Mouse (Mus musculus) limb, embryonic 15.5 days (tissue): Measurements from ENCODE around the gene Unc93b1. TPM values are rescaled to one million over a fixed set of nuclear protein-coding genes. Genes with fewer than 3 reads are reported as not detected.
"Not testable (repeated sequence)": the region's sequence is repeated elsewhere in the genome, so short reads cannot be mapped to it uniquely, and the experiment has no call there.

ENCODE experiments used
- ATAC-seq: fragments of 200-750 bp; cut with Nextera tagmentation; 2 replicates; pipeline ENCODE4 v1.8.0; 2017; ENCODE audit warnings: low read depth, moderate TSS enrichment; ENCODE audit not compliant: insufficient number of reproducible peaks, low FRiP score, low TSS enrichment
- H3K27ac ChIP-seq: fragments of 300-500 bp; sonication (generic); 2 replicates; pipeline ENCODE4 v1.5.1; 2015; ENCODE audit warnings: moderate library complexity, mild to moderate bottlenecking, inconsistent platforms
- H3K27me3 ChIP-seq: fragments of 300-500 bp; sonication (generic); 2 replicates; pipeline ENCODE4 v1.6.1; 2015; ENCODE audit warnings: inconsistent platforms
- H3K36me3 ChIP-seq: fragments of 300-500 bp; sonication (generic); 2 replicates; pipeline ENCODE4 v1.6.1; 2015; ENCODE audit warnings: inconsistent platforms
- H3K4me1 ChIP-seq: fragments of 300-500 bp; sonication (generic); 2 replicates; pipeline ENCODE4 v1.6.1; 2015; ENCODE audit warnings: inconsistent platforms
- H3K4me2 ChIP-seq: fragments of 300-500 bp; sonication (generic); 2 replicates; pipeline ENCODE4 v1.6.1; 2015; ENCODE audit warnings: mild to moderate bottlenecking, inconsistent platforms
- H3K4me3 ChIP-seq: fragments of 300-500 bp; sonication (generic); 2 replicates; pipeline ENCODE4 v1.5.1; 2015; ENCODE audit warnings: mild to moderate bottlenecking, inconsistent platforms
- H3K9ac ChIP-seq: fragments of 300-500 bp; sonication (generic); 2 replicates; pipeline ENCODE4 v1.6.1; 2015; ENCODE audit warnings: inconsistent platforms
- H3K9me3 ChIP-seq: fragments of 300-500 bp; sonication (generic); 2 replicates; pipeline ENCODE4 v1.6.1; 2016; ENCODE audit warnings: inconsistent platforms
- WGBS: fragments of 180-500 bp; shearing (Covaris S2); methylation state at CpG from one replicate; pipeline ENCODE4 v1.1.7; 2015; 5-methylcytosine and 5-hydroxymethylcytosine counted together
- polyA plus RNA-seq: library from polyadenylated mRNA; unstranded; fragments of >200 nt; fragmentation: Nextera tagmentation; extraction: Ambion mirVana; gene quantifications from 2 replicates; pipeline ENCODE4 v1.2.1, GENCODE M21; 2015

Unc93b1 gene
- polyA plus RNA-seq, 1 experiment from 2014 or later, result 26.1 TPM

GRCm38 (mm10) chr19:3952099-3952498 lies 17.1 kb downstream of the Unc93b1 start:
- 50% methylated on average over 1 of the region's 1 CpGs for WGBS
- ATAC-seq, result no peak
- Histone ChIP-seq H3K4me1 (no peaks in the 10 kb centered on the region), H3K27me3 (no peaks in the 10 kb centered on the region), H3K9ac (no peak overlapping the region), H3K27ac (no peak overlapping the region), H3K36me3 (no peaks in the 10 kb centered on the region), H3K9me3 (no peaks in the 10 kb centered on the region), H3K4me3 (no peak overlapping the region), H3K4me2 (no peak overlapping the region)

DNA sequence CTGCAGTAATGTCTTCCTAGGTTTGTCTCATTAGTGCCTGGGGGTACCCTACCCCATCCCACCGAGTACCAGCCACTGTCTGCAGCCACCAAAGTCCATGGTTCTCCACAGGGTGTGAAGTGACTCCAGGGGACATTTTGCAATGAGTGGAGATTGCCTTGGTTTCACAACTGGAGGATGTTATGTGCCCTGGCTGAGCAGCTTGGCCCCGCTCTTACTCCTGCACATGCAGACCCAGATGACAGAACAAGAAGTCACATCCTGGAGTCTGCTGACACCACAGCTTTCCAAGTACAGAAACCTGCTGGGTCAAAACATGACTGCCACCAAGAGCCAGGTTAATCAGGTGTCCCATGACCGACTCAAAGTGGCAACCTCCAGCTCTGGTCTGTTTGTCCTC lies 20.0 kb downstream of the Unc93b1 start:
- no peak for ATAC-seq
- H3K9me3 ChIP-seq, result no peaks in the 10 kb centered on the region
- no peak overlapping the region for H3K4me2 ChIP-seq

GRCm38 (mm10) chr19:3955804-3956203 lies 20.8 kb downstream of the Unc93b1 start:
- no peak overlapping the region for H3K9ac ChIP-seq
- no peaks in the 10 kb centered on the region for H3K36me3 ChIP-seq
- 51% methylated on average over 4 of the region's 4 CpGs for WGBS
- H3K27me3 ChIP-seq, result no peaks in the 10 kb centered on the region
- peaks cover 4% of the 10 kb centered on the region for H3K4me1 ChIP-seq
- no peak for ATAC-seq
- H3K9me3 ChIP-seq, result no peaks in the 10 kb centered on the region
- no peak overlapping the region for H3K4me3 ChIP-seq
- no peak overlapping the region for H3K4me2 ChIP-seq
- H3K27ac ChIP-seq, result no peak overlapping the region

More for the DNA sequence above, 20.0 kb downstream of the Unc93b1 start:
- Histone ChIP-seq H3K4me3 (no peak overlapping the region), H3K4me1 (peaks cover 4% of the 10 kb centered on the region), H3K27ac (no peak overlapping the region), H3K27me3 (no peaks in the 10 kb centered on the region), H3K9ac (no peak overlapping the region), H3K36me3 (no peaks in the 10 kb centered on the region)
- 76% methylated on average over 3 of the region's 3 CpGs for WGBS

GRCm38 (mm10) chr19:3957296-3958036 lies 22.5 kb downstream of the Unc93b1 start:
- 78% methylated on average over 5 of the region's 5 CpGs for WGBS
- ATAC-seq, H3K27ac ChIP-seq: not testable (repeated sequence)

DNA sequence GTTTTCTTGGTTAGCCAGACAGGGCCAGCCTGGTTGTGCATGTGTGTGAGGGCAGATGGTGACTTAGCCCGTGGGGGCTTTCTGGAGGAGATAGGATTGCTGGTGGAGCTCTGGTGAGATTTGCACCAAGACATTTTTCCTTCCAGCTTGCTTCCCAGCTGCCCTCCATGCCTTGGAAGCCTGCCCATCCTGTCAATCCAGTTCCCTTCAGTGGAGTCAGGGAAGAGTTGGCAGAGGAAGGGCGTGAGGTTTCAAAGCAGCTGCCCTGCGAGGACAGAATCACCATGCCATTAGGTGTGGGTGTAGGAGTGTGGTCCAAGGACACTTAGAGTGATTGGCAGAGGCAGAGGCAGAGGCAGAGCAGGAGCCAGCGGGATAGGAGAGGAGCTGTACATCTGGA lies 23.5 kb downstream of the Unc93b1 start, which contains the start of gene Aldh3b3:
Gene Aldh3b3 (plus strand): TSS at position 176 of the 400 bp plus-strand sequence.
- Histone ChIP-seq H3K27ac (no peak within 1 kb of the TSS), H3K4me3 (no peak within 1 kb of the TSS), H3K9ac (no peak within 1 kb of the TSS), H3K9me3 (no peaks in the 10 kb centered on the region), H3K4me2 (no peak within 1 kb of the TSS), H3K36me3 (no peaks in the 10 kb centered on the region), H3K27me3 (no peaks in the 10 kb centered on the region), H3K4me1 (peaks cover 4% of the 10 kb centered on the region)
- no peak for ATAC-seq
- 59% methylated on average over 4 of the region's 4 CpGs for WGBS

More at GRCm38 (mm10) chr19:3957296-3958036, 22.5 kb downstream of the Unc93b1 start:
- not testable (repeated sequence) for H3K9ac ChIP-seq, H3K4me3 ChIP-seq, H3K27me3 ChIP-seq, H3K4me1 ChIP-seq, H3K4me2 ChIP-seq, H3K9me3 ChIP-seq, H3K36me3 ChIP-seq

DNA sequence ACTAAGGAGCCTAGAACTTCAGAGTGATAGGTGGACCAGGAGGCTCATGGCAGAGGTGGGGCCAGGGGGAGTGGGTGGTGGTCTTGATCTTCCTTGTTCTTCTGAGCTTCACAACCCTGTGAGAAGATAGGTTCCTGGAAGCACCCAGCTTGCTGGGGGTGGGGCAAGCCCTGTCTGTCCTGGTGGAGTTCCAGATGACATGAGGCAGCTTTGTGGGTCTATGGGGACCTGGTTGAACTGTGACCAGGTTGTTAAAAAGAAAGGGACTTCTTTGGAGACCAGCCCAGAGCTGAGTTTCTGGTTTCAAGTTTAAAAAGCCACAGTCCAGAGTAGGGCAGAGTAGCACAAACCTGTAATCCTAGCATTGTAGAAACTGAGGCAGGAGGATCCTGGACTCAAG lies 24.0 kb downstream of the Unc93b1 start:
- H3K4me3 ChIP-seq, result no peak overlapping the region
- H3K9me3 ChIP-seq, result no peaks in the 10 kb centered on the region
- H3K36me3 ChIP-seq, result no peaks in the 10 kb centered on the region
- no peak overlapping the region for H3K27ac ChIP-seq
- H3K4me1 ChIP-seq, result peaks cover 4% of the 10 kb centered on the region
- no peak for ATAC-seq
- no peaks in the 10 kb centered on the region for H3K27me3 ChIP-seq
- no peak overlapping the region for H3K9ac ChIP-seq
- no peak overlapping the region for H3K4me2 ChIP-seq

DNA sequence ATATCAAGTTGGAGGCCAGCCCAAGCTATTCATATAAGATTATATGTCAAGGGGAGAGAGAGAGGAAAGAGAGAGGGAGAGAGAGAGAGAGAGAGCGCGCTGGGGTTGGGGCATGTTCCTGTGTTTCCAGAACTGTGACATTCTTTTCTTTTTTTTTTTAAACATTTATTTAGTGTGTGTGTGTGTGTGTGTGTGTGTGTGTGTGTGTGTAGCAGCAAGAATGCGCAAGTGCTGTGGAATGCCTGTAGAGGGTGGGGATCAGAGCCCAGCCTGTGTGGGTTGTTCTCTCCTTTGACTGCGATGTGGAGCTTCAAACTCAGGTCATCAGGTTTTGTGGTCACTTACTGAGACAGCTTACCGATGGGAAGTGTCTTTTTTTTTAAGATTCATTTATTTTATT lies 25.2 kb downstream of the Unc93b1 start:
- WGBS, result 58% methylated on average over 5 of the region's 5 CpGs
- ATAC-seq, result no peak
- peaks cover 4% of the 10 kb centered on the region for H3K4me1 ChIP-seq

DNA sequence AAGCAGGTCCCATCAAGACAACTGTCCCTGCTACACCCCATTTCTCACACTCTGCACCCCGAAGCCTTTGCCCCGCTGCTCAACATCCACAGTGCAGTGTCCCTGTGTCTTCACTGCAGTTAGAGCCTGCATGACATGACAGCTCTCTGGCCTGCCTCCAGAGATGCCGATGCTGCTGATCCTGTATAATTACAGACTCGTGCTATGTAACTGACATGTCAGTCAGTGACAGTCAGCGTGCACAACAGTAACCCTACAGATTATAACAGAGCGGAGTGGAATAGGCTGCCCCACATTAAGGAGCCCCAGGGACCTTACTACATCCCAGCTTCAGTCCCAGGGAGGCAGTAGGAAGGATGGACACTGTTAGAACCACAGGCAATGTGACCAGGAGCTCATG lies 26.8 kb downstream of the Unc93b1 start:
- H3K9ac ChIP-seq, ATAC-seq, H3K27ac ChIP-seq, H3K27me3 ChIP-seq, H3K4me2 ChIP-seq, H3K36me3 ChIP-seq, H3K4me3 ChIP-seq, H3K4me1 ChIP-seq, H3K9me3 ChIP-seq: not testable (repeated sequence)
- WGBS, result 79% methylated on average over 6 of the region's 6 CpGs

More for the DNA sequence above, 25.2 kb downstream of the Unc93b1 start:
- Histone ChIP-seq H3K36me3 (no peaks in the 10 kb centered on the region), H3K9ac (no peak overlapping the region), H3K9me3 (no peaks in the 10 kb centered on the region), H3K4me3 (no peak overlapping the region), H3K4me2 (no peak overlapping the region), H3K27ac (no peak overlapping the region), H3K27me3 (no peaks in the 10 kb centered on the region)

- H3K9ac ChIP-seq, result no peak overlapping the region
- no peaks in the 10 kb centered on the region for H3K36me3 ChIP-seq
- peaks cover 4% of the 10 kb centered on the region for H3K4me1 ChIP-seq
- H3K27ac ChIP-seq, result no peak overlapping the region
- 21% methylated on average over 2 of the region's 2 CpGs for WGBS
- no peak overlapping the region for H3K4me3 ChIP-seq
- H3K4me2 ChIP-seq, result no peak overlapping the region
- no peak for ATAC-seq
- H3K27me3 ChIP-seq, result no peaks in the 10 kb centered on the region
- no peaks in the 10 kb centered on the region for H3K9me3 ChIP-seq
These were observed 27.5 kb downstream of the Unc93b1 start for GRCm38 (mm10) chr19:3962469-3962868.

DNA sequence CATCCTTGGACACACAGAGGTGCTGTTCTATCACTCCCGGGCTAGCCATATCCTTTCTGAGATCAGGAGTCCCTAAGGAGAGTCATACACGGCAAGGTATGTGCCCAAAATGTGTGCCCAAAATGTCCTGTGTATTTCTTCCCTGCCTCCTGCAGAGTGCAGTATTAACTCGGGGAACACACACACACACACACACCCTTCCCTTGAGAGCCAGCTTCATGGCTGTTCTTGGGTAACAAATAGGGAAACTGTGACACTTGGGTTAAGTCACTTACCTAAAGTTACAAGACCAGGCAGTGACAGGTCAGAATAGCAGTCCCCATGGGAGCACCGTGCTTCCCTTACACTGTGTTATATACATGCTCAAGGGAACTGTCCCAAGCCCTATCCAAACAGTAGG lies 29.0 kb downstream of the Unc93b1 start:
- Histone ChIP-seq H3K4me1 (peaks cover under 1% of the 10 kb centered on the region), H3K9ac (no peak overlapping the region), H3K9me3 (no peaks in the 10 kb centered on the region), H3K27me3 (no peaks in the 10 kb centered on the region), H3K4me2 (no peak overlapping the region), H3K36me3 (no peaks in the 10 kb centered on the region), H3K27ac (no peak overlapping the region), H3K4me3 (no peak overlapping the region)
- WGBS, result 66% methylated on average over 4 of the region's 4 CpGs
- no peak for ATAC-seq

- no peak overlapping the region for H3K9ac ChIP-seq
- 68% methylated on average over 11 of the region's 11 CpGs for WGBS
These were observed 31.5 kb downstream of the Unc93b1 start for GRCm38 (mm10) chr19:3966330-3967075.

GRCm38 (mm10) chr19:3967258-3967657 lies 32.3 kb downstream of the Unc93b1 start:
- Histone ChIP-seq H3K9ac (no peak overlapping the region), H3K9me3 (no peaks in the 10 kb centered on the region), H3K27me3 (no peaks in the 10 kb centered on the region), H3K36me3 (no peaks in the 10 kb centered on the region), H3K4me1 (peaks cover 6% of the 10 kb centered on the region), H3K27ac (no peak overlapping the region), H3K4me3 (no peak overlapping the region), H3K4me2 (no peak overlapping the region)
- ATAC-seq, result no peak
- 55% methylated on average over 3 of the region's 3 CpGs for WGBS

More at GRCm38 (mm10) chr19:3966330-3967075, 31.5 kb downstream of the Unc93b1 start:
- Histone ChIP-seq H3K27ac (no peak overlapping the region), H3K9me3 (no peaks in the 10 kb centered on the region), H3K4me3 (no peak overlapping the region), H3K36me3 (no peaks in the 10 kb centered on the region), H3K4me2 (no peak overlapping the region), H3K27me3 (no peaks in the 10 kb centered on the region), H3K4me1 (0 out of 2 replicates have a peak, but pooled peaks cover 4% of the 10 kb centered on the region)
- no peak for ATAC-seq
